Mouse (Mus musculus): ENCODE measurements around the gene Stum.
"Not testable (repeated sequence)": the region's sequence is repeated elsewhere in the genome, so short reads cannot be mapped to it uniquely, and the experiment has no call there.

Gene Stum

DNA sequence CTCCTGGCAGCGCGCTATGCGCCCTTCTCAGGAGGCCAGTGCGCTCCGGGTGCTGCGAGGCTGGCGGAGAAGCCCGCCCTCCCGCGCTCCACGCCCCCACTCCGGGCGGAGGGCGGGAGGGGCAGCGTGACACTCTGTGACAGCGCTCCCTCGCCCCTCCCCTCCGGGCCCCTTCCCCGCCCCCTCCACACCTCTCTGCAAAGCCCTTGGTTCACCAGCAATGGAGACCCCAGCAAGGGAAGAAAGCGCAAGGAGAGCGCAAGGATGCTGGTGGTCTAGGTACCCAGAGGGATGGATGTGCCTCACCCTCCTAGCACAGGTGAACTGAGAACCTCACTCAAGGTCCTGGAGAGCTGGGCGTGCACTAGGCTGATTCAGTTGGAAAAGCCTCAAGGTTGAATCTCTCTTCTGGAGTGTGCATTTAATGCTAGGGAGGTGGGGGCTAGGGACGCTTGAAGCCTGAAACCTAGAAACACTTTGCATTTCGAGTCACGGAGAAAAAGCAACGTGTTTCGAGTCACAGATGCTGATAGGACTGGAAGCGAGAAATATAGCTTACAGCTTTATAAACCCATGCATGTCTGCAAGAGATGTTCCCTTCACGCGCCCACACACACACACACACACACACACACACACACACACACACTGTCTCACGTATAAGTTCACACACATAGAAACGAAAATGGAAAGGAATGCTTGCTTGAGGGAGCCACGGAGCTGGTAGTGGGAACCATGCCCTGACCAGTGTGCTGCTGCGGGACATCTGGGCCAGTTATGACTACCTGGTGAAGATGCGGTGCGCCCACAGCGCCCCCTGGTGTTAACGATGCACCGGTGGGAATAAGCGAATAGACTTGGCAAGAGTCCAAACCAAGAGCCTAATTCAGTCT is at the start of gene Stum:
Stum (minus strand) TSS at position 106 of the 893 bp plus-strand sequence.
- DNase-seq (ENCODE audit: low read depth), result no peak

DNA sequence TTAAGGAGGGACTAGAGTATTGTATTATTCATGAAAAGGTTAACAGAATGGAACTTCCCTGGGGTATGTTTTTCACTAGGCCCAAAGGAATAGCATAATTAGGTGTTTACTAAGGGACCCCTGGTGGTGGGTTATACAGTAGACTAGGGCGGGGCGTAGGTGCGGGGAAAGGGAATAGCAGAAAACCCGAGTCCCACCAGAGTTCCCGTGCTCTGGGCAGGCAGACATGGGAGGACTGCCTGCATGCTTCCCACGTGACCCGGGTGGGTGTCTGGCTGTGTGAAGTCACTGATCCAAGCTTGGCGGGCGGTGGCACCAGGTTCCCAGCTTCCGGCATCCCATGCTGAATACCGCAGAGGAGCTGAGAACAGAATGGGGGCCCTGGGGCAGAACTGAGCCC is 49.4 kb upstream of the Stum start:
- DNase-seq (ENCODE audit: low read depth), result no peak

DNA sequence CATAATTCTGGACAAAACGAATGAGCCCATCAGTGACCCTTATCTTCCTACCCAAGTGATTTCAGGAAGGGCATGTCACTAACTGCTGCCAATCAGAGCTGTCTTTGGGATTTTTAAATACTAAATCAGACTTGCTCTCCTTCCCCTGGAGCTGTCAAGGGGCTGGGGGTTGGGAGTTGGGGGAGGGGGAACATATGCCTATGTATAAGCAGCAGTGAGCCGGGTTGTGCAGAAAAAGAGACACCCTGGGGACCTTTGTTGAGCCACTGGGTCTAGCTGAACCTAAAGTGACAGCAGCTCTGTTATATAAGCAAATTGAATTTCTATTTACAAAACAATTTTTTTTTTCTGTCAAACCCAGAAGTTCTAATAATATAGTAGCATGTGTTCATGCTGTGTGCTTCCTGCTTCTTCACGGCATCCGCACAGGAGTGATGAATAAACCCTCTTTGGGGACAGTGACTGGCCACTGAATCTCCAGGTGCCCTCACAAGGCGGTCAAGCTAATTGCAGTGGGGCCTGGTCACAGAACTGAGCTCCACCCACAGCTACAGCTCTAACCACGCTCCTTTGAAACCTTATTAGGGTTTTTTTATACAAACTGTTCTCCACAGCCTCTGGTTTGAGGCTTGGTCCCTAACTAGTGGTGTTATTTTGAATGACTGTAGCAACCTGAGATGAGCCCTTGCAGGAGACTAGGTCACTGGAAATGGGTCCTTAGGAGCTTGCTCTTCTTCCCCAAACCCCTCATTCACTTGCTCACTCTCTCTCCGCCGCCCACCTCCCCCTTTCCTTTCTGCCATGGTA is 47.4 kb upstream of the Stum start:
- DNase-seq (ENCODE audit: low read depth), result no peak

DNA sequence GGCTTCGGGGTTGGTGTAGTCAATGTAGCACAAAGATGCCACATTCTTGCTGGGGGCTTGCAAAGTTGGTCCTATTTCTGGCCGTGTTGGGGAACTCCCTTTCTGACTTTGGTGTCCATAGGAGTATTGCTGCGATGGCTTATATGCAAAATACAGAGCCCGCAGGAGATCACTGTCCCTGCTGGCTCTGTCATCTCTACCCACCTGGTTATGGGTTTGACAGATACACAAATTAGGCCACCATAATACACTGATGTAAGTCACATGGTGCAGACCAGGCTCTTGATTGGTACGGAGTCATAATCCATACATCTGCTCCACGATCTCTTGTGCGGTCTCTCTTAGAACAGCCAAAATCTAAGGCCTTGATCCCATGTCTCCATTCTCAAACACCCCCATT is 46.5 kb upstream of the Stum start:
- no peak for DNase-seq (ENCODE audit: low read depth)

DNA sequence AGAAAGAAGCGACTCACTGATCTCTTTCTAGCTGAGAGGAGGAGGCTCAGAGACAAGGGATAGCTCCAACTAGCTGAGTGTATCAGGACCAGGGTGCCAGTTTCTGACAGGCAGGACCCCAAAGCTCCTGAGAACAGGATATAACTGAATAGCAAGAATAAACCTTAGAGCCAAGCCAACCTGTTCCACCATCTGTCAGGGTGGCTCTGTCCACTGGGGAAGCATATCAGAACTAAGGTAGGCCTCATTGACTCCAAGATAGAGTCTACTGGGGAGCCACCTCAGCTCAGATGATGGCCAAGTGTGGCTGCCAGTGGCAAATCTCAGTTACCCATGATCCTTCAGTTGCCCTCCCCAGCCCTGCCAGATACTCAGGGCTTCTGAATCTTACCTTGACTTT is 42.0 kb upstream of the Stum start:
- no peak for DNase-seq (ENCODE audit: low read depth)

DNA sequence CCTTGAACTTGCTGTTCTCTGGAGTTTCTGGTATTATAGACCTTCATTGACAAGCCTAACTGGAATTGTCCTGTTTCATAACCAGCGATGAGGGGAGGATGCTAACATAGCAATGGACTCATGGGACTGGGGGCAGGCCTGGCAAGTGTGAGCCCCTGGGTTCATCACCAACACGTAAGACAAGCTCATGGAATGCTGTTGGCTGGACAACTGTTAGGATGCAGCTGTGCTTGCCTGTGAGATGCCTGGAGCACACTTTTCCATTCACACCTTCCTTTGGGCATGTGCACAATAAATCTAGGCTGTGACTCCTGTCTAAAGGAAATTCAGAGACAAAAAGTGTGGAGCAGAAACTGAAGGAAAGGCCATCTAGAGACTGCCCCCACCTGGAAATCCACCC is 40.0 kb upstream of the Stum start:
- DNase-seq (ENCODE audit: low read depth), result no peak

DNA sequence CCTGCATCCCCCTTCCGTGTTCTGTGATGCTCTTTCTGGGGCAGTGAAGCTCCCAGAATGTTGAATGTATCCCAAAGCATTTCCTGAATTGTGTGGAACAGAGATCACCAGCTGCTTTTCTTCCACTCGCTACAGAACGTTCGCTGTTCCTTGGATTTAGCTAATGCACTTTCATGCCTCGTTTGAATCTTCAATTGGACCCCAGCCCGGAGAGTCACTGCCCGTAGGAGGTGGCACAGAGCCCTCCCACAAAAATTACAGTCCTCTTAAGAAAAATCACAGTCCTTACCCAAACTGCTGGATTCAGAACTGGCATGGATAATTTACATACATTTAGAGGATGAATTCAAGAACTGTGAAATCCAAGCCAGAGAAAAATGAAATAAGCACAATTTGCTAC is 36.9 kb upstream of the Stum start:
- DNase-seq (ENCODE audit: low read depth), result no peak

DNA sequence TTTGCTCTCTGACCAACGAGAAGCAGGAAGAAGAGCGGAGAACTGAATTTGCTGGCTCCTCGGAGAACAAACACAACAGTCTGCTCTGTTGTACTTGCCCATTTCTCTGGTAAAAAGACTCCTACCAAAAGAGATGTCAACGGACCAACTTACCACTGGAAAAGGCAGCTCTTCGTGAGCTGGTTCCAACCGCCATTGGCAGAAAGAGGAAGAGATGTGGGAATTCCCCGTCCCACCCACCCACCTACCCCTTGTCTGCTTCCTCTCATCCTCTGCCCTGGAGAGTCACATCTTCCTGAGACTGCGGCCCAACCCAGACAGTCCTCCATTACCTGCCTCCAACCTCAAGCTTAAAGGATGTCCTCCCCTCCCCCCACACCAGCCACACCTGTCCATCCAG is 36.2 kb upstream of the Stum start:
- no peak for DNase-seq (ENCODE audit: low read depth)

DNA sequence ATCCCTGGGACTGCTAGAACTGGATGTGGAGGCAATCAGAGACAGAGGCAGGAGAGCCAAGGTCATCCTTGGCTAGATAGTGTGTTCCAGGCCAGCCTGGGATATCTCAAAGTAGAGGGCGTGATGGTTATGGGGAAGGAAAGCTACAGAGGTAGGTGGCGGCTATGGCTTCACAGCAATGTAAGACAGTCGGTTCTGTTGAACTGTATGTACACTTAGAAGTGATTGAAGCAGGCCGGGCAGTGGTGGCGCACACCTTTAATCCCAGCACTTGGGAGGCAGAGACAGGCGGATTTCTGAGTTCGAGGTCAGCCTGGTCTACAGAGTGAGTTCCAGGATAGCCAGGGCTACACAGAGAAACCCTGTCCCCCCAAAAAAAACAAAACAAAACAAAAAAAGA is 35.6 kb upstream of the Stum start:
- not testable (repeated sequence) for DNase-seq (ENCODE audit: low read depth)

DNA sequence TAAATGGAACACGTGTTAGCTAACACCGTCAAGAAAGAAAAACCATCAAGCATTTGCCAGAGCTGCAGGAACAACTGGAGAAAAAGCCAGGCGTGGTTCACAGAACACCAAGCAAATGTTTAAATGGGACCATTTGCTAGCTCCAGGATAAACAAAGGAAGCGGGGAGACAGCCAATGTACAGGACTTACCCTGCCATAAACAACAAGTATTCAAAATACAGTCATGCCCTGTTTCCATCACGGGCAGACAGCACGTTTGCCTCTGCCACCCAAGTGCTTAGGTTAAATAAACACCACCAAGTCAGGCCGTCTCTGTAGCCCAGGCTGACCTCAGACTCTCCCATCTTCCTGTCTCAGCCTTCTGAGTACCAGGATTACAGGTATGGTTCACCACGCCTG is 35.1 kb upstream of the Stum start:
- no peak for DNase-seq (ENCODE audit: low read depth)

DNA sequence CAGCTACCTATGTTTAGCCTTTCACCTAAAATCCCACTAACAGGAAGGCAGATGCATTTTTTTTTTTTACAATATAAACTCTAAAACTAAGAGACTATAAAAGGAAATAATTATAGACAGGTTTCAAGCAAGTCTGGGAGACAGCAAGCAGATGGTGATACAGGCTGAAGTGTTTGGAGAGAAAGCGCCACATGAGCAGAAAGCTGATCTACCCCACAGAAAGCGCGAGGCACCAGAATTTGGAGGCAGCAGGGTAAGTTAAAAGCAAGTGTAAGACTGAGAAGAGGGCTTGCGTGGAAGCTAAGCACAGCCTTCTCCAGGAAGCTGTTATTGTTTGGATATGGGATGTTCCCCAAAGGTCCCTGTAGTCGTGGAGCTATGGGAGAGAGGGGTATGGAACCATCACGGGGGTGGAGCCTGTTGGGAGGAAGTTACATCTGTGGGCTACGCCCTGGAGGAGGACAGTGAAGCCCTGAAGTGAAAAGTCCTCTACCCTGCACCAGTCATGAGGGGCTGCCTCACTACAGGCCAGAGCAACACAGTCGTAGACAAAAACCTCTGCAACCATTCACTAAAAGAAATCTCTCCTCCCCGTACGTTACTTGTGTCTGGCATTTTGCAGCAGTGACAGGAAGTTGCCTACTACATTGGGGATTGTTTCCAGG is 34.2 kb upstream of the Stum start:
- DNase-seq (ENCODE audit: low read depth), result no peak

DNA sequence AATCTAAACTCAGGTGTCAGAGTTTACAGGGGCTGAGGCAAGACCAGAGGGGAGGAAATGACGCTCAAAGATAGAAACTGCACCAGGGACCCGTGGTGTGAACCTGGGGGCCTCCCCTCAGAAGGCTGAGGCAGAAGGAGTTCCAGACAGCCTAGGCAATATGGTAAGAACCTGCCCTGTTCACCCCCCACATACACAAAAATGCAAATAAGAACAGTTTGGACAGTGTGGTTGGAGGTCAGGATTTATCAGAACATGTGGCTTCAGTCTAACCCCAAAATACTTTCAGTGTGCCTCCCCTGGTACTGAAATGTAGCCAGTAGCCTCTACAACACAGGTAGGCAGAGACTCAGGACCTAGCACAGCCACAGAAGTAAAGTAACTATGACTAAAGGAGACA is 30.8 kb upstream of the Stum start:
- no peak for DNase-seq (ENCODE audit: low read depth)

DNA sequence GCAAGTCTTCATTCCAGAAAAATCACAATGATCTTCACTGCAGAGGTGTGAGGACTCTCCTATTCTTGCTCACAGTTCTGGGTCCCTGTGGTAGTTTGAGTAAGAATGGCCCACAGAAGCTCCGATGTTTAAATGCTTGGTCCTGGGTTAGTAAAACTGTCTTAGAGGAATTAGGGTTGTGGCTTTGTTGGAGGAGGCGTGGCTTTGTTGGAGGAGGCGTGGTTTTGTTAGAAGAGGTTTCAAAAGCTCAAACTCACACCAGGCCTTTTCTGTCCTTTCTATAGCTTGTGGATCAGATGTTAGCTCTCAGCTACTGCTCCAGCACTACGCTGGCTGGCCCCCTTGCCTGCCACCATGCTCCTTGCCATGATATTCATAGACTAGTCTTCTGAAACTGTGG is 27.6 kb upstream of the Stum start:
- no peak for DNase-seq (ENCODE audit: low read depth)

DNA sequence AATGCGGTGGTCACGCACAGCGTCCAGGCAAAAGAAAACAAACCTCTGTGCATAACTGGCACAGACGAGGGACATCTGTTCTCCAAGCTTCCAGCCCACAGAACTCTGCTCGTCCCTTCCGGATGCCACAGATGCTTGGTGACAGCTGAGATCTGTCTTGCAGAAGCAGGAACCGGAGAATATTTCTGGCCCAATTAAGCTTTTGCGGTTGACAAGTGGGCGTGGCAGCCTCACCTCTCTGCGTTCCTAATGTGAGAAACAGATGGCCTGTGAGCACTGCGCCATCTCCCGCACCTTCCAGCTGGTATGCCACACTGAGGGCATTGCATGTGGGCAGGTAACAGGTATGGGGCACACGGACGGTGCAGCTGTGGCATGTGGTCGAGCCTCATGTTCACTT is 27.1 kb upstream of the Stum start:
- DNase-seq (ENCODE audit: low read depth), result no peak

DNA sequence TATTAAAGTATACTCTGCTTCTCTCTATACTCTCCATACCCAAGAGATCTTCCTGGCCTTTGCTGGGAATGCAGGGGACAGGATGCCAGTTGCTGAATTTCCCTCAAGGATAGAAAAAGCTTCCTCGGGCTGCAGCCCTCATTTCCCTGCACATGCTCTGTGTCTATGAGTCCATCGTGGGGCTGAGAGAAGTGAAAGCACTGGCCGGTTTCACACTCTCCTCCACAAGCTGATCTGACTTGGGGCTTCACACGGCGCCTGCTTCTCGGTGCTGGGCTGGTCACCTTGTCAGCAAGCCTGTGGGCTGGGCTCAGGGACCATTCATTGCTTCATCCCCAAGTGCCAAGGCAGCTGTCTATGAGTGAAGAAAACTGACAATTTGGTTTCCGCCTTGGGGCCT is 25.4 kb upstream of the Stum start:
- no peak for DNase-seq (ENCODE audit: low read depth)

DNA sequence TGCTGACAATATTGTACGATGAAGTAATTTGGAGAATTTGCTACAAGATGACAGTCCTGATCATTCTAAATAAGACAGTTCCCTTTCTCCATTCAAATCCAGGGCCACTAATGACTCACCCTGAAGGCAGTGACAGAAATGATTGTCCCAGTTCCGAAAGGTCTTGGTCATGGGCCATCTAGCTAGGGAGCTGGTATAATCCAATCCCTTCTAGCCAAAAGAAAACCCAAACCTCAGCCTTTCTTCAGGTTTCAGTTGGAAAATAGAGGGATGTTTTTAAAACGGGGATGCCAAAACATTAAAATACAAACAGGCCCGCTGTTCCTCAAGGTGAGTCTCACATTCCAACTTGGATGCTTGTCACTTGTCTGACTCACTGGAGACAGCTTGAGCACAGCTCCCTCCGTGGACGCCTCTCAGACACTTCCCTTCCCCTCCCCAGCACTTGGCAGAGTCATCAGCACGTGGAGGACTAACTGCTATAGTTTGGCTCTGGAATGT is 24.0 kb upstream of the Stum start:
- DNase-seq (ENCODE audit: low read depth), result no peak

DNA sequence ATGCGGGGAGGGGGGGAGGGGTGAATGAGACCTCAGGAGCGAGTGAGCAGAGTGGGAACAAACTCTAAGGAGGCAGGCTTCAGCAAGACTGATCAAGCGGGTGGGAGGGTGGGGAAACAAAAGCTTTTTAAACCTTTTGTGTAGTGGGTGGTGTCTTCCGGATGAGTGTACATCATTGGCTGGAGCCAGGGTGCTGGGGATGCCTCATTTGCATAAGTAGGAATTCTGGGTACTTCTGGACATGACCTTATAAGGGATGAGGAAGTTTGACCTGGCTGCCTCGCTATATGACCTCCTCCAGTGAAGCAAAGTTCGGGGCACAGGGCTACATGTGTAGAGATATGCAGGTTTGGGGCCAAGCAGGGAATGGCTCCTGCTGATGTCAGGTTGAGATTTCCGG is 23.0 kb upstream of the Stum start:
- no peak for DNase-seq (ENCODE audit: low read depth)

DNA sequence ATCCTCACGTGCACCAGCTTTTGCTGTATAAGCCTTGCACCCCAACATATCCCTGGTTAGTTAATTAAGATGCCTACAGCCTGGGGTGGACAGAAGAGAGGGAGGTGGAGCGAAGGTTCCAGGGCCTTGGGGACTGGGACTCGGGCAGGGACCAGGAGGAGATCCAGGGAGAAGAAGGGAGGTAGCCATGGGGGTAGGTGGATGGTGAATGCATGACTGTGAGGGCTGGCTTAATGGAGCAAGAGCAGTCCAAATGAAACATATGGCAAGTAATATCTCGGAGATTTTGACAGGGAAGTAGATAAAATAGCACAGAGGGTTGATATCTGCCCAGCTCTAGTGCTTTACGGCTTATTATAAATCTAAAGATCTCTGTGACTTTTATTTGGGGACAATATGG is 21.6 kb upstream of the Stum start:
- DNase-seq (ENCODE audit: low read depth), result no peak

DNA sequence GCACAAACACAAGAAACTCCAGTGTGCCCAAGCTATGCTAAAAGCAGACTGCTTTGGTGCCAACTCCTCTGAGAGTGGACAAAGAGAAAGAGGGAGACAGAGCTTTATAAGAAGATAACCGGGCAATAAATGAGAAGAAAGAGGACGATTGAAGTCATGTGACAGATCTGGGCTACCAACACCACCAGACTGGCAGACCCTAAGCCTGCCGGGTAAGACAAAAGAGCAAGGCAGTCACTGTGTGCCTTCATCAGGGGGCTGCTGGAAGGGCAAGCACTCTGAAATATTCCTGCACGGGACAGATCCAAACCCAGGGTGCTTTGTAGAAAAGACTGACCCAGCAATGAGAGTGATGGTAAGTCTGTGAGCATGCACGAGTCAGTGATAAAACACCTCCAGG is 20.2 kb upstream of the Stum start:
- DNase-seq (ENCODE audit: low read depth), result no peak

DNA sequence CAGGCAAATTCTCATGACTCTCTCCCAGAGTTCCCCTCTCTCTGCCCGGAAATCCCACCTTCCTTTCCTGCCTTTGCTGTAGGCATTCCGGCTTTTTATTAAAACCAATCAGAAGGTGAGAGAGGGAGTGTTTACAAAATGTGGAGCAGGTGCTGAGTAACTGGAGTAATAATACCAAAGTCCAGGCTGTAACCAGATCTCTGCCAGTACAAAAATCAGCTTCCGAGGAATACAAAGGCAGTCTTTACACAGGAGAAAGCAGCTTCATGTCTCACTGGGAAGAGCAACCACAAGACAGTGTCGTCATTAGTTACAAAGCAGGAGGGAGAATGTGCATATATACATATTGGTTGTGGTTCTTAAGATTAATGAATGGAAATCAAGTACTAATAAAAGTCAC is 19.3 kb upstream of the Stum start:
- no peak for DNase-seq (ENCODE audit: low read depth)

DNA sequence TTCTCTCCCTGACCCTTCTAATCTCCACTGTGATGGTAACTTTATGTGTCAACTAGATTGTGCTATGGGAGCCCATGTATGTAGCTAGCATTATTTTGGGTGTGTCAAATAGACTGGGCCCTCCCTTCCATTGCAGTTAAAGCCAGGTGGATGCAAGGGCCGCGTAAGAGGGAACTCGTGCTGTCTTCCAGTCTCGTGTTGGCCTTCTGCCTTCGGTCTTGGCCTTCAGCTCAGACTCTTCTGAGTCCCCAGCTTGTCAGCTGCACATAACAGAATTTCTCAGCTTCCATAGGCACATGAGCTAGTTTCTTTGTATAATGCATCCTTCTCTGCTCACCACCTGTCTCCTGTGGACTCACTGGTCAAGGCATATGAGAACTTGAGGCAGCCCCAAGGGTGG is 17.3 kb upstream of the Stum start:
- no peak for DNase-seq (ENCODE audit: low read depth)

DNA sequence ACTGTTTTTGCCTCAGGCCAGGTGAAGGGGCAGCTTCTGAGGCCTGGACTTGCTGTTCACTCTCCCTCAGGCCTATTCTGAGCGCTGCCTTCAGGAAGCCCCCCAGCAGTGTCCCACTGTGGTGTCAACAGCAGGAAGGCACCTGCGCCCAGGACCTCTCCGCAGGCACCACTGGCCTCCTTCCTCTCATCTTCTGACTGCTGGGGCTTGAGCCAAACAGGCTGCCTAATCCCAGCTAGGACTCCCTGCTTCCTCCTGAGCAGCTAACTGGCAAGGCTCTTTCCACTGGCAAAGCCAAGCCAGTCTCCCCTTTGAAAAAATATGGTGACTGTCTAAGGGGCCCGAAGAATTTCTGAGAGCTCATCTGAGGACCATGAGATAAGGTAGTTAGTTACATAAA is 16.9 kb upstream of the Stum start:
- DNase-seq (ENCODE audit: low read depth), result no peak

DNA sequence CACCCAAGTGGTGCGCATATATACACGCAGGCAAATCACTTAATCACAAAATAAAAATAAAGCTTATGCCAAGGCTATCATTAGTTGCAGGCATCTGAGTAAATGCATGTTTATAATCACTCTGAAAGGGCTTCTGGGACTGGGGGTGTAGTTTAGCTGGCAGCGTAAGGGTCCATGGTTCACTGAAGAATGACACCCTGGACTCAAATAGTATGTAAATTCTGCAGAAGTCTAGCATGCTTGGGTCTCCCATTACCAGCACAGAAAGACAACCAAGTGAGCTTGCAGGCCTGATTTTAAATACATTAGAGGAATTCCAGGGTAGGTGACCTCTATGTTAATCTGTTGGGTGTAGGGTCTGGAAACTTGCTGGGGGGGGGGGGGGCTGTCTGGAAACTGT is 16.5 kb upstream of the Stum start:
- DNase-seq (ENCODE audit: low read depth), result no peak
